Mouse (Mus musculus) right cerebral cortex, postnatal 36 days (tissue): ENCODE data around the gene Gm21541.
"Not testable (repeated sequence)": the region's sequence is repeated elsewhere in the genome, so short reads cannot be mapped to it uniquely, and the experiment has no call there.

ENCODE experiments used
- DNase-seq, 2 experiments: peaks; one replicate each; pipeline ENCODE4 v3.0.0; 2022; ENCODE audit warnings: low spot score in 2 of 2, mixed read lengths in 1 of 2

Gene Gm21541

GRCm38 (mm10) chr4:41903310-41903709 is at the start of gene Gm21541:
Gene Gm21541, plus strand, starts transcription at chr4:41903610.
- DNase-seq: not testable (repeated sequence)

GRCm38 (mm10) chr4:41941272-41941671 is 37.9 kb downstream of the Gm21541 start, which contains the start of gene Gm20878:
Gene Gm20878, plus strand, starts transcription at chr4:41941572.
- not testable (repeated sequence) for DNase-seq
